Mouse (Mus musculus) neutrophil, adult 65 days (primary cell): ENCODE measurements around the gene Prelid3b. TPM values are rescaled to one million over a fixed set of nuclear protein-coding genes. Genes with fewer than 3 reads are reported as not detected.

Source experiments
- total RNA-seq: library from RNA; stranded (reverse); gene quantifications from 2 replicates; pipeline ENCODE4 v1.2.4, GENCODE M21; 2023

Gene Prelid3b
- 49.2 and 57.9 TPM in 2 replicates for total RNA-seq

DNA sequence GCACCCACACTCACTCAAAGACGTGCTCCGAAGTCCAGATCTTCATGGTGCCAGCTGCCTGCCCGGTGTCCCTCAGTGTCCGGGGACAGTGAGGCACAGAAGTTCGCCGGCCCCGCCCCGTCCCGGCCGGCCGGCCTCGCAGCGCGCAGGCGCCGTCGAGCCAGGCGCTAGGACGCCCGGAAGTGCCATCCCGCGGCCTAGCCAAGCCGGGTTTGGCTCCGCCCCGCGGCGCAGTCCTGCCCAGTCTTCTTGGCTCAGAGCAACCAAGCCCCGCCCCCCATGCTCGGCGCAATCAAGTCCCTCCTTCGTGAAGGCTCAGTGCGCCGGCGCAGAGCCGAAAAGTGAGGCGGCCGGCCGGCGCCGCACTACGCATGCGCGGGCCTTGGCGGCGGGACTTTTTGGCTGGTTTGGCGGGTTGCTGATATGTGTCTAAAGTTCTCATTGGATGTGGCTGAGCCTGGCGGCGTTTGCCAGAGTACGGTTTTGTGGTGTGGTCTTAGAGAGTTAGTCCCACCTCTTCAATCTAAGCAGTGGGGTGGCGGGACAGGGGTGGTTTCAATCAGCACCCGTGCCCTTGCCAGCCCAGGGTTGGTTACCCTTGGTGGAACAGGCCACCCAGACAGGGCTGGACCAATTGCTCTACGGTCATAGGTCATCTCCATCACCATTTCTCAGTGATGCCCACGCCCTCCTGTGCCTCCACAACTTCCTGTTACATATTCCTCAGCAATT, at the start of gene Prelid3b:
Prelid3b (minus strand) TSS at position 264 of the 732 bp plus-strand sequence.

DNA sequence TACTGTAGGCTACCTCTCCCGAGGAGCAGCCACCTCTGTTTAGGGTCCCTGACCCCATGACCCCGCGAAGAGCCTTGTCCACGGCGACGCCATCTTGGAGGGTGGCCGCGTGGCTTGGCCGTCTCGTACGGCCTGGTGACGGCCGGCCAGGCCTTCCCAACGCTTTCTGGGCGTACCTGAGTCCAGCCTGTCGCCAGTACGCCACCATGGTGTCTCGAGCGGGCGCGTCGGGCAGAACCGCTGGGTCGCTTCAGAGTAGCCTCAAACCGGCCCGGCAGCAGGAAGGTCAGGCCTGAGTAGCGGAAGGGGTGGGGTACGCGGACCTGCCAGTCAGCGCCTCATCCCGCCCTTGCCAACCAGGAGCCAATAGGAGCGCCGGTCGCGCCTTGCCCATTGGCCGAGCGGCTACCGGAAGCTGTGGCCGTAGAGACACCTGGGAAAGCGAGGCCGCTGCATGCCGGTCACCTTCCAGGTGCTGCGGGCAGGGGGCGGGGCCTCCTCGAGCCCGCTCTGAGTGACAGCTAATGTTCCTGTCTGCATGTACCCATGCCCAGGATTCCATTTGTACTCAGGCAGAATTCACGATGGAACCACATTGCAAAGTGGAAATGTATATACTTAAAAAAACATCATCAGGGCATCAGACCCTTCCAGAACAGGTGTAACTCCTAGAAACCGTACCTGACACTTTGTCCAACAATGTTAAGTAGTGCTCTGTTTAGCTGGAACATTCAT, 8.9 kb downstream of the Prelid3b start, which contains the start of gene Atp5e:
Atp5e (minus strand) TSS at position 317 of the 735 bp plus-strand sequence.

DNA sequence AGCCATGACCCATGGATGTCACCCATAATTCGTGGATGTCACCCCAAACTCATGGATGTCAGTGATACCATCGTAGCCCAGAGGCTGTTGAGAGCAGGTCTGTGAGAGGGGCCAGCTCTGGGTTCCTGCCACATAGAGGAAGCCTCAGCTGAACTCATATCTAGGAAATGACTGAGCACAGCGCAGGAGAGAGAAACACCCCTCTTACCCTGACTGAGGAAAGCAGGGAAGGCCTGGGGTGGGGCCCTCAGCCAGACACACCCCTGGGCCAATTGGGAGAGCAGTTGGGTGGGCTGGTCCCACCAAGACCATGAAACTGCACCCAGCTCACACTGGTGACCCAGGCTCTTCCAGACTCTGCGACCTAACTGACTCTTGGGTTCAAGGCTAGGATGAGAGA, 22.5 kb downstream of the Prelid3b start, which contains the start of gene Tubb1:
Tubb1 (plus strand) TSS at position 343 of the 400 bp plus-strand sequence.

DNA sequence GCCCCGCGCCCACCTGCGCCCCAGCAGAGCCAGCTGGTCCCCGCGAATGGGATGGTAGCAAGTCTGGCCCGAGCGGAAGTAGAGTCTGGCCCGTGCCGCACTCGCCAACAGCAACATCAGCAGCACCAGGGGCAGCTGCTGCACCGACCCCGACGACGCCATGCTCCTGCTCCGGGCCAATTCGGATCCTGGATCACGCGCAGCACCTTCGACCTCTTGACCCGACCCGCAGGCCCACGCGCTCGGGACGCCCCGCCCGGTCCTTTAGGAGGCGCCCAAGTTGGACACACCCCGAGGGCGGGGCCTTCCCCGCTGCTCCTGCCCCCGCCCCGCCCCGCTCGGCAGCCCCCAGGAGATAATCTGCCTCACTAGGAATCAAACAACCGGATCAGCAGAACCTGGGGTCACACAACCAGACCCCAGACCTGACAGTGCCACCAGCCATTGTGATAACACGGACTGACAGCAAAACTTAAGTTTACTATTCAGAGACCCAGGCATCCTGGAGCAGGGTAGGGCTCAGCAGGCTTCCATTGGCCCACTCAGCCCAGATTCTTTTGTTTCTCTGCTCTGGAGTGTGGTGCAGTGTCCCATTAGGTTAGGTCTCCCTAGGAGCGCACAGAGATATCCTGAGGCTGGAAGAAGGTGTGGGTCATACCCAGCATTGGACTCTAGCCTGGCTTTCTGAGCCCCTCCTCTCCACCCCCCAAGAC, 34.0 kb downstream of the Prelid3b start, which contains the start of gene Ctsz:
Ctsz (minus strand) TSS at position 303 of the 713 bp plus-strand sequence.

DNA sequence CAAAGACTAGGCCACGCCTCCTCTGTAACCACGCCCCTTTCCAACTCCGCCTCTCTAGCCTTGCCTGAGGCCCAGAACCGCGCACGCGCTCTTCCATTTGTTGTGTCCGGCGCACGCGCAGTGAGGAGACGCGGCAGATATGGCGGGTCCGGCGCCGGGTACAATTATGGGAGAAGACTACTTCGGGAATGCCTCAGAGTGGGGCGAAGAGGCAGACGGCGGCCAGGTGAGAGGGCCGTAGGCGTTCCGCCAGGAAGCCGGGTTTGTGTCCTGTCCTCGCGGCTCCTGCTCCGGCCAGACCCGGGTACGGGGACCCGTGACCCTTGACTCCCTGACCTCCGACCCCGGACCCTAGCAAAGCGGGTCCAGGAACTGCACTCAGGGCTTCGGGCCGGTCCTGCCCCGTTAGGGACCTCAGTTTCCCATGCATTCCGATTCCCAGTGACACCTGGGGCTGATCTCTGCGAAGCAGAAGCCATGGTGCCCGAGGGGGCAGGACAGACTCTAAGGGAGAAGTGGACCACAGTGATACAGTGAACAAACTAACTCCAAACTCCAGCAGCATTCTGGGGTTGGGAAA, 57.1 kb downstream of the Prelid3b start, which contains the start of gene Nelfcd:
Nelfcd (plus strand) TSS at position 74 of the 580 bp plus-strand sequence.

Other genes starting within 250 kb of the Prelid3b start
- 296 and 321 TPM in 2 replicates for gene Gnas, start 188.8 kb downstream of the Prelid3b start, total RNA-seq
- not detected in 2 replicates for gene Gm20721, start 126.4 kb downstream of the Prelid3b start, total RNA-seq
- gene Nelfcd, start 57.3 kb downstream of the Prelid3b start, total RNA-seq = 34.8 and 42.0 TPM in 2 replicates
- 129 and 155 TPM in 2 replicates for gene Ctsz, start 34.0 kb downstream of the Prelid3b start, total RNA-seq
- gene Tubb1, start 22.4 kb downstream of the Prelid3b start, total RNA-seq = 0.35 TPM in 1 of 2 replicates, not detected in the other
- gene Atp5e, start 9.0 kb downstream of the Prelid3b start, total RNA-seq = 125 and 143 TPM in 2 replicates
- gene Zfp831, start 170.5 kb upstream of the Prelid3b start, total RNA-seq = 13.1 and 19.1 TPM in 2 replicates